Mouse (Mus musculus) frontal cortex, adult 2 months (tissue): Measurements from ENCODE around the gene Kcnk15. TPM values are rescaled to one million over a fixed set of nuclear protein-coding genes. Genes with fewer than 3 reads are reported as not detected.

ENCODE experiments used
- DNase-seq, 2 experiments: peaks; one replicate each; pipeline ENCODE4 v3.0.0; 2022; ENCODE audit warnings: low spot score in 1 of 2; ENCODE audit errors: extremely low spot score in 1 of 2
- polyA plus RNA-seq: library from polyadenylated mRNA; depleted of rRNA; stranded (reverse); fragments of >200 nt; gene quantifications from 2 replicates; pipeline ENCODE4 v1.2.3, GENCODE M21; 2012; rRNA removed

The Kcnk15 gene
- 7.3 TPM in 2 replicates for polyA plus RNA-seq

GRCm38 (mm10) chr2:163853461-163853901 lies at the start of gene Kcnk15:
Gene Kcnk15, plus strand, starts transcription at chr2:163853651.
- no peak for DNase-seq

DNA sequence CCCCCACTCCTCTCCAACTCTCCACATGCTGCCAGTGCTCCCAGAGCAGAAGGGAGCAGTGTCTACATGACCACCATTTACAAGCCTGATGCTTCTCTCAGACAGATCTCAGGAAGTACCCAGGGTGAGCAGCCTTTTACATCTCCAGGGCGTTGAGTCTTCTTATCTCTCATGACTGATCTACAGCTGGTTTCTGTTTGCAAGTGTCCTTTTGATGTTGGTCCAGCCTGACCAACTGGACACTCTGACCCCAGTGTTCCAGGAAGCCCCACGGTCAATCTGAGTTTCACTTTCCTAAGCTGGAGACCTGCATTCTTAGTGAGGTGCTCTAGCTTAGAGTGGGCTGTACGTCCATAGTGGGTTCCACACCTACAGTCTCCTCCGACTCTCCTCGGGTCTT lies 49.6 kb upstream of the Kcnk15 start:
- no peak for DNase-seq

- DNase-seq, result no peak
Observed at GRCm38 (mm10) chr2:163809166-163809565, 44.3 kb upstream of the Kcnk15 start.

GRCm38 (mm10) chr2:163809704-163810103 lies 43.7 kb upstream of the Kcnk15 start:
- DNase-seq, result no peak

DNA sequence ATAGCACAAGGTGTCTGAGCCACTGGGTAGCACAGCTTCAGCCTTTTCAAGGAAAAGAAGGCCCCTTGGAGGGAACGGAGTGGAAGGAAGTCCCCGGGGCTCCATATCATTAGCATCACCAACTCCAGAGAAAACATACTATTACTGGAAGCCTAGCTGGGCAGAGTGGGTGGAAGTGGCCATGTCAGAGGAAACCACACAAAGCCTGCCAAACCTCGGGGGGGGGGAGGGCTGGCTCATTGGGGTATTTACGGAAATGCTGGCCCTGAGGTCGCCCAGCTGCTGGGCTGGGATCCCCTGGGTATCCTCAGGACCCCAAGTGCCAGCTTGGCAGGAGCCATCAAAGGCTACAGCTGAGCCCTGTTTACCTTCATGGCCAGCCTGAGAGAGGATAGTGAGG lies 40.4 kb upstream of the Kcnk15 start:
- no peak for DNase-seq

DNA sequence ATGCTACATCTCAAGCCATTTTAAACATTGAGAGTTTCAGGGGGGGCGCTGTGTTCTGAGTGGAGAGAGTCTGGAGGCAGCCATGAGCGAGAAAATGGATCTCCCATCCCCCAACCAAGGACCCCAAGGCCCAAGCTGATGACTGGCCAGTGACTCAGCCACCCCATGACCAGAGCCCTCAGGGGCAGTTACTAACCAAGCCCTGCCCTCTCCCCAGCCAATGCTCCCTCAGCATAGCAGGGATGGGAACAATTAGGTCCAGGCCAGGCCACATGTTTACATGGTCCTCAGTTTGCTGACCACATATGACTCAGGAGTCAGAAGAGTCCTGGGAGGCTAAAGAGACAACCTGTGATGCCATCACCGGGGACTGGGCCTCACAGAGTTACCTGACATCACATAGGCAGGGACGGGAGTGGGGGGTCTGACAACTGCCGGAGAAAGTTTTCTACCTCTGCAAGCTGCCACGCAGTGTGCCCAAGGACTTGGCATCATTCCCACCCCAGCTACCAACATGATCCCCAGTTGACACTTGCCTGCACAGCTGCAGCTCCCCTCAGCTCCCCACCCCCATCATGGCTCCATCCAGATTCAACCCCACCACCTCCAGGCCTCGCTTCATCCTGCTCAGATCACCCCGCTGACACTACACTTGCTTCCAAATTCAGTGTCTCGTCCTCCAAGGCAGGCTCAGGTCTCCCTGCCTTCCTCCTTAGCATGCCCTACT lies 38.5 kb upstream of the Kcnk15 start:
- DNase-seq, result no peak

DNA sequence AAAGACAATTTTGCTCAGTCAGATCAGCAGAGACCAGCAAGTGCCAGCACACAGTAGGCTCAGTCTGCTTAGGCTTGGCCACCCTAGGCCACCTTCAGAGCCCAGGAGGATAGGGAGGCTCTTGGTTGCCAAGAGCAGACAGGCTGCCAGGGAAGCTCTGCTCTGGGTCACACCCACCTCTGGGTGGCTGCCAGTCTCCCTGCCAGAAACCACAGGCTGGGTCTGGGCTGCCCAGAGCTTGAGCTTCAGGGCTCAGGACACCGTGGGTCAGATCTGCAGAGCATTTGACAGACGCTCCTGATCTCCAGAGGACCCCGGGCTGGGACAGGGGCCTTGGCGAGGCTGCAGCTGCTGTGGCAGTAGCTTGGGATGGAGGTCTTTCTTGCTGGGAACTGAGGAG lies 32.8 kb upstream of the Kcnk15 start, which contains the start of gene Ccn5:
Gene Ccn5 (plus strand): TSS at position 255 of the 400 bp plus-strand sequence.
- peak in 1 of 2 experiments; percentile 12 for DNase-seq

GRCm38 (mm10) chr2:163823248-163823647 lies 30.2 kb upstream of the Kcnk15 start:
- peak in 1 of 2 experiments; percentile 53 for DNase-seq

GRCm38 (mm10) chr2:163823771-163824170 lies 29.7 kb upstream of the Kcnk15 start:
- DNase-seq, result no peak

- no peak for DNase-seq
Observed at GRCm38 (mm10) chr2:163825861-163826260, 27.6 kb upstream of the Kcnk15 start.

- DNase-seq, result no peak
Observed at GRCm38 (mm10) chr2:163826494-163826893, 27.0 kb upstream of the Kcnk15 start.

DNA sequence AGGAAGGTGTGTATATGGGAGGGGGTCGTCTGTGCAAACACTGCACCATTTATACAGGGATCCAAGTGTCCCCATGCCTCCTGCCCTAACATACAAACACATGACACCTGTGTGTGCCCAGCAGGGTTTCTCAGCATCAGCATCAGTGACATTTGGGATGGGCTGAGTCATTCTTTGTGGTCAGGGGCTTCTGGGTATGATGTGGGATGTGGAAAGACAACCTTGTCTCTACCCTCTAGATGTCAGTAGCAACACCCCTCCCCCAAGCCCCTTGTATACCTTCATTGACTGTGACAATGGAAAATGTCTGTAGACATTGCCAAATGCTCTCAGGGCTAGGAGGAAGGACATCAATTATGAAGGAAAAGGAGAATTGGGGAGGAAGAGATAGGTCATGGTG lies 22.3 kb upstream of the Kcnk15 start:
- no peak for DNase-seq

- DNase-seq, result peak; percentile 49 to 94
Observed at GRCm38 (mm10) chr2:163838043-163838442, 15.4 kb upstream of the Kcnk15 start.

DNA sequence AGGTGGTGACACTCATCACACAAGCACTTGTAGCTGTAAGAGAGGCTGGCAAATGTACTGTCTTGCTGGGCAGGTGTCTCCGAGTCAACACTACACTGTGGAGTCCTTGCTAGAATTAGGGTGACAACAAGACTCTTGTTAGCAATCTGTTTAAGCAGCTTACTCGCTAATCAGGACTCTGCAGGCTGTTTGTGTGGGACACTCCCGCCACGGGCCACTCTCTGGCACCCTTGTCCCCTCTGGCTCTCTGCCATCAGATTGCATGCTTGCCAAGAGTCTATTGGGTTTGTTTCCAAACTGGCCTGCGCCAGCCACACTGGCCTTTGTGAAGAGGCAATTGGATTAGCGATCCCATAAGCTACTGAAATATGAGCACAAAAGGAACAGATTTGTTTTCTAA lies 13.9 kb upstream of the Kcnk15 start:
- DNase-seq, result peak in 1 of 2 experiments; percentile 51

GRCm38 (mm10) chr2:163842043-163842442 lies 11.4 kb upstream of the Kcnk15 start:
- DNase-seq, result no peak

DNA sequence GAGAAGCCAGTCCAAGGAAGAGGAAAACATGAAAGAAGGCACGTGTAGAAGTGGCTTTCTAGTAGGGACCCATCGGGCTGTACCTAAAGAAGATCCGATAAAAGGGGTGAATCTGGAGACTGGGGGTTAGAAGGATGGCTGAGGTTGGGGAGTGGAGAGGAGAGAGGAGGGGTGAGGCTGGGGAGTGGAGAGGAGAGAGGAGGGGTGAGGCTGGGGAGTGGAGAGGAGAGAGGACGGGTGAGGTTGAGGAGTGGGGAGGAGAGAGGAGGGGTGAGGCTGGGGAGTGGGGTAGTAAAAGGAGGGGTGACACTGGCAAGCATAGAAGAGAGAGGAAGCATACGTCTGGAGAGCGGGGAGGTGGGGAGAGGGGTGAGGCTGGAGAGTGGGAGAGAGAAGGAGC lies 3.8 kb downstream of the Kcnk15 start:
- no peak for DNase-seq

DNA sequence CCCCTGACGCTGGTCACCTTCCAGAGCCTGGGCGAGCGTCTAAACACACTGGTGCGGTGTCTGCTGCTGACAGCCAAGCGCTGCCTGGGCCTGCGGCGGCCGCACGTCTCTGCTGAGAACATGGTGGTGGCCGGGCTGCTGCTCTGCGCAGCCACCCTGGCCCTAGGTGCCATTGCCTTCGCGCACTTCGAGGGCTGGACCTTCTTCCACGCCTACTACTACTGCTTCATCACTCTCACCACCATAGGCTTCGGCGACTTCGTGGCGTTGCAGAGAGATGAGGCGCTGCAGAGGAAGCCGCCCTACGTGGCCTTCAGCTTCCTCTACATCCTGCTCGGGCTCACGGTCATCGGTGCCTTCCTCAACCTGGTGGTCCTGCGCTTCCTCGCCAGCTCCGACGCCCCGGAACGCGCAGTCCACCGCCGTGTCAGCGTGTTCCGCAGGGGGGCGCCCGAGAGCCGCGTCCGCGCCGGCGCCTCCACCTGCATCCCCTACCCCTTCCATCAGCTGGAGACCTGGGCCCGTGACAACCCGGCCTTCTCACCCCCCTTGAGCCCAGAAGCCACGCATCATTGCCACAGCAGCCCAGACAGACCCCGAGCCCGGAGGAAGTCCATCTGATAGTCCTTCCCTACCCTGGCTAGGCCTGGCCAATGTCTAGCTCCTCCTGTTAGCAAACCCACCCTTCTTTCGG lies 5.0 kb downstream of the Kcnk15 start:
- DNase-seq, result peak in 1 of 2 experiments; percentile 68

DNA sequence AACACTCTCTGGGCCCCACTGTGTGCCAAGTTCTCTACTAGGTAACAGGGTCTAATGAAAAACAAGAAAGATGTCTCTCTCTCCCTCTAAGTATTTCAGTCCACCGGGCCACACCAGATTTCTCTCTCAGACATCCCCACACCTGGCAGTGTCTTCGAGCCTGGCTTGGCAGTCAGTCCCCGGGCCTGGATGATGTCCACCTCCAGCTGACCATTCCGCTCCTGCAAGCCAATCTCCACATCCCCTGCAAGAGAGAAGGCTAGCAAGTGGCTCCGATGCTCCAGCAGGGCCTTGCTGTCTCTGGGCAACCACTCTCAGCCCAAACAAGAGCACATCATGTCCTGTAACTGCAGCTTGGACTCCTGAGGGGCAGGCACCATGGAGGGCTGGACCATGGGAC lies 11.9 kb downstream of the Kcnk15 start:
- no peak for DNase-seq

- no peak for DNase-seq
Observed at GRCm38 (mm10) chr2:163866061-163866460, 12.6 kb downstream of the Kcnk15 start.

DNA sequence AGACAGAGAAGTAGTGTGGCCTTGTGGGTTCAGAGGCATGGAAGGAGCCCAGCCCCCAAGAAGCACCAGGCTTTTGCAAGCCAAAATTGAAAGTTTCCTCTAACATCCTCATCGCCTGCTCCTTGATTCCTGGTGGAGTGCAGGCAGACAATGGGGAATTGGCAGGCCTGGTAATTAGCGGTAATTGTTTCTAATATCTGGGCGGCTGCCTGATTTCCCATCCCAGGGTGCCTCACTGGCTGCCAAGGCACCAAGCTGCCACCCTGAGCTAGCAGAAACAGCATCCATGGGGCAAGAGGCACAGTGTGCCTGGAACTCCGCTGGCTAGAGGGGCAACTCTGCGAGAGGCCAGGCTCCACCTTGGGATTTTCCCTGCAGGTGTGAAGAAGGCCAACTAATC lies 16.3 kb downstream of the Kcnk15 start:
- DNase-seq, result no peak

- DNase-seq, result no peak
Observed at GRCm38 (mm10) chr2:163871266-163871665, 17.8 kb downstream of the Kcnk15 start.

DNA sequence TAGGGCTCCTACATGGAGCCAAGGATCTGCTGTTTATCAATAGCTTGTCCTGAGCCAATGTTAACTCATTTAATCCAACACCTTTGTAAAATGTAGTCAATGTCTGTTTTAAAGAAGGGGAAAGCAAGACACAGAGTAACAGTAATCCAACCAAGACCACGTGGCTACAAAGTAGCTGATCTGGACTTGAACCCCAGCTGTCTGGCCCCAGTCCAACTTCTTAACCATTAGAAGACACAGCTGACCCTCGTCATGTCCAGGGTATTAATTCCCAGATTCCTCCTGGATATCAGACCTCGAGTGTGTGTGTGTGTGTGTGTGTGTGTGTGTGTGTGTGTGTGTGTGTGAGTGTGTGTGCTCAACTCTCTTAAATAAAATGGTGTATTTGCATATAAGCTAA lies 18.5 kb downstream of the Kcnk15 start:
- no peak for DNase-seq
